Mouse (Mus musculus): ENCODE data around the gene Ngf. TPM values are rescaled to one million over a fixed set of nuclear protein-coding genes. Genes with fewer than 3 reads are reported as not detected.

Ngf gene
- polyA plus RNA-seq (2016; fragmentation: Nextera tagmentation; extraction: Ambion mirVana): 1.2 and 1.5 TPM in 2 replicates

- Histone ChIP-seq H3K4me2 (replicated peaks) (peak within 1 kb of the TSS; percentile 53), H3K9ac (replicated peaks) (peak within 1 kb of the TSS; percentile 25; the same call in 1 of the 2 replicates), H3K4me1 (peaks cover 3% of the 10 kb centered on the region; the same call in 1 of the 2 replicates), H3K9me3 (no peaks in the 10 kb centered on the region), H3K36me3 (no peaks in the 10 kb centered on the region), H3K27ac (replicated peaks) (no peak within 1 kb of the TSS), H3K27me3 (peaks cover 53% of the 10 kb centered on the region), H3K4me3 (peak within 1 kb of the TSS; percentile 34)
- 1% methylated on average over 43 of the region's 43 CpGs for WGBS
- no peak; the same call in 1 of the 2 replicates for ATAC-seq (ENCODE audit: low FRiP score, low read depth)
These were observed at the start of gene Ngf for GRCm38 (mm10) chr3:102469713-102470448. Gene Ngf, plus strand, starts transcription at chr3:102469919.

GRCm38 (mm10) chr3:102445567-102445966, 24.2 kb upstream of the Ngf start:
- H3K4me1 ChIP-seq: no peaks in the 10 kb centered on the region
- no peak for ATAC-seq (ENCODE audit: low FRiP score, low read depth)
- no peaks in the 10 kb centered on the region for H3K36me3 ChIP-seq
- no peak overlapping the region for H3K4me2 ChIP-seq (replicated peaks)
- H3K27ac ChIP-seq (replicated peaks): no peak overlapping the region
- H3K9ac ChIP-seq (replicated peaks): no peak overlapping the region
- H3K9me3 ChIP-seq: no peaks in the 10 kb centered on the region
- H3K27me3 ChIP-seq: no peaks in the 10 kb centered on the region
- 87% methylated on average over 3 of the region's 3 CpGs for WGBS
- no peak overlapping the region for H3K4me3 ChIP-seq

DNA sequence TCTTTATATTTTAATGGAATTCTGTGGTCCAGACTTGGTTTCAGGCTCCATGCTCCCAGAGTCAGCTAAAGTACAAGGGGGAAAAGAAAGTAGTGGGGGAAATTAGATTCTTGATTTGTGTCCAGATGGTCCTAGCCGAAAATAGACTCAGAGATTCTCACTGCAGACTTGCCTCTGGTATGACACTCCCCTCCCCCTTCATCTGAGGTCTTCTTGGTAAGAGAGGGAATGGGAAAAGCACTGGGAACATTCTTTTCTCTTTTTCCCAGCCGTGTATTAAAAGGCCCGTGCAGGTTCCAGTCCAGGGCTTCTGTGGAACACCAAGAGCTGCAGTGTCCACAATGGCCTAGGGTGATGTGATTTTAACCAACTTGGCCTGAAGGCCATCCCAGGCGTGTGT, 23.0 kb upstream of the Ngf start:
- no peaks in the 10 kb centered on the region for H3K36me3 ChIP-seq
- H3K4me2 ChIP-seq (replicated peaks): no peak overlapping the region
- no peaks in the 10 kb centered on the region for H3K4me1 ChIP-seq
- no peak overlapping the region for H3K27ac ChIP-seq (replicated peaks)
- ATAC-seq (ENCODE audit: low FRiP score, low read depth): no peak
- no peaks in the 10 kb centered on the region for H3K27me3 ChIP-seq
- no peak overlapping the region for H3K4me3 ChIP-seq
- H3K9ac ChIP-seq (replicated peaks): no peak overlapping the region
- WGBS: 85% methylated on average over 4 of the region's 4 CpGs
- H3K9me3 ChIP-seq: no peaks in the 10 kb centered on the region

- no peaks in the 10 kb centered on the region for H3K27me3 ChIP-seq
- 84% methylated on average over 6 of the region's 6 CpGs for WGBS
- H3K9me3 ChIP-seq: no peaks in the 10 kb centered on the region
- no peak overlapping the region for H3K4me3 ChIP-seq
- no peak overlapping the region for H3K27ac ChIP-seq (replicated peaks)
- H3K36me3 ChIP-seq: no peaks in the 10 kb centered on the region
- no peak overlapping the region for H3K4me2 ChIP-seq (replicated peaks)
- ATAC-seq (ENCODE audit: low FRiP score, low read depth): no peak
- H3K9ac ChIP-seq (replicated peaks): no peak overlapping the region
- H3K4me1 ChIP-seq: no peaks in the 10 kb centered on the region
These were observed 15.2 kb upstream of the Ngf start for GRCm38 (mm10) chr3:102454566-102454965.

GRCm38 (mm10) chr3:102460528-102460927, 9.2 kb upstream of the Ngf start:
- H3K27me3 ChIP-seq: no peaks in the 10 kb centered on the region
- no peaks in the 10 kb centered on the region for H3K9me3 ChIP-seq
- 85% methylated on average over 5 of the region's 5 CpGs for WGBS
- no peak overlapping the region for H3K27ac ChIP-seq (replicated peaks)
- no peak overlapping the region for H3K9ac ChIP-seq (replicated peaks)
- H3K4me3 ChIP-seq: no peak overlapping the region
- no peaks in the 10 kb centered on the region for H3K4me1 ChIP-seq
- no peak for ATAC-seq (ENCODE audit: low FRiP score, low read depth)
- H3K4me2 ChIP-seq (replicated peaks): no peak overlapping the region
- H3K36me3 ChIP-seq: no peaks in the 10 kb centered on the region

- Histone ChIP-seq H3K36me3 (no peaks in the 10 kb centered on the region), H3K27me3 (no peaks in the 10 kb centered on the region), H3K9me3 (no peaks in the 10 kb centered on the region), H3K4me1 (no peaks in the 10 kb centered on the region), H3K4me3 (no peak overlapping the region), H3K4me2 (replicated peaks) (no peak overlapping the region), H3K9ac (replicated peaks) (no peak overlapping the region), H3K27ac (replicated peaks) (no peak overlapping the region)
- WGBS: 88% methylated on average over 6 of the region's 6 CpGs
- ATAC-seq (ENCODE audit: low FRiP score, low read depth): no peak
These were observed 8.7 kb upstream of the Ngf start for GRCm38 (mm10) chr3:102460986-102461385.

GRCm38 (mm10) chr3:102462703-102463336, 6.9 kb upstream of the Ngf start:
- Histone ChIP-seq H3K4me3 (no peak overlapping the region), H3K4me1 (no peaks in the 10 kb centered on the region), H3K27me3 (peaks cover 8% of the 10 kb centered on the region), H3K9ac (replicated peaks) (no peak overlapping the region), H3K36me3 (no peaks in the 10 kb centered on the region), H3K4me2 (replicated peaks) (no peak overlapping the region), H3K9me3 (no peaks in the 10 kb centered on the region), H3K27ac (replicated peaks) (no peak overlapping the region)
- 76% methylated on average over 8 of the region's 9 CpGs for WGBS
- ATAC-seq (ENCODE audit: low FRiP score, low read depth): no peak

- Histone ChIP-seq H3K36me3 (no peaks in the 10 kb centered on the region), H3K27ac (replicated peaks) (no peak overlapping the region), H3K4me1 (no peaks in the 10 kb centered on the region), H3K4me3 (no peak overlapping the region), H3K4me2 (replicated peaks) (no peak overlapping the region), H3K9me3 (no peaks in the 10 kb centered on the region), H3K27me3 (peaks cover 11% of the 10 kb centered on the region), H3K9ac (replicated peaks) (no peak overlapping the region)
- 86% methylated on average over 2 of the region's 2 CpGs for WGBS
- ATAC-seq (ENCODE audit: low FRiP score, low read depth): no peak
These were observed 6.4 kb upstream of the Ngf start for GRCm38 (mm10) chr3:102463339-102463738.

DNA sequence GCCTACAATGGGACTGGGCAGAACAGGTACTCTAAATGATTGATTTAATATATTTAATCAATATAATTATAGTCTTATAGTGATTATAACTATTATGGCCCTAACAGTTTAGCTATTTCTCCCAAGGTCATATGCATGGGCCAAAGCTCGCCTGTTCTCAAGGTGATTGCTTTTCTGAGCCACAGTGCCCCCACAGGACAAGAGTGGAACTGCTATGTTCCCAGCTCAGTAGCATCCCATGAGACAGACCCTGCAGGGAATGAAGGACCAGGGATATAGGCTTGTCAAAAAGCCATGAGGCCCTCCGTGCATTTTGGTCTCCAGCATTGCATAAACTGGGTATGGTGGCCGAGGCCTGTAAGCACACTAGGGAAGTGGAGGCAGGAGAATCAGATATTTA, 3.1 kb upstream of the Ngf start:
- ATAC-seq (ENCODE audit: low FRiP score, low read depth): peak; percentile 60; the same call in 1 of the 2 replicates
- H3K9me3 ChIP-seq: no peaks in the 10 kb centered on the region
- 16% methylated on average over 3 of the region's 3 CpGs for WGBS

DNA sequence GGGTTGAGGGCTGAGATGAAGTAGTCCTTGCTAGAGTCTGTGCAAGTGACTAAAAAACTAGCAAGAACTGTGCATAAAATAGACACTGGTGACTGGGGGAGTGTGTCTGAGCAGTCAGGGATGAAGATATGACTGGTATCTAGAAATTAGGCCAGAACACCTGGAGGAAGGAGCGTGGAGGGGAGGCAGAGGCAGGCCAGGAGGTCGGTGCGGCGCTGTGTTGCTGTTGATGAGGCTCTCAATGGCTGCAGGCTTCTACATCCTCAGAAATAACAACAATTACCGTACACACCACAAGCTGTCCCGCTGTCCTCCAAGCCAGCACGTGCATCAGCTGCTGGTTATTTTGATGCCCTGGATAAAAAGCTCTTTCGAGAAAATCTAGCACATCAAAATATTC, 2.6 kb upstream of the Ngf start:
- 82% methylated on average over 8 of the region's 8 CpGs for WGBS
- no peaks in the 10 kb centered on the region for H3K36me3 ChIP-seq
- ATAC-seq (ENCODE audit: low FRiP score, low read depth): no peak
- H3K27ac ChIP-seq (replicated peaks): no peak overlapping the region
- H3K9me3 ChIP-seq: no peaks in the 10 kb centered on the region
- H3K4me2 ChIP-seq (replicated peaks): no peak overlapping the region
- no peak overlapping the region for H3K9ac ChIP-seq (replicated peaks)
- peaks cover 3% of the 10 kb centered on the region; the same call in 1 of the 2 replicates for H3K4me1 ChIP-seq
- H3K4me3 ChIP-seq: no peak overlapping the region
- peaks cover 49% of the 10 kb centered on the region for H3K27me3 ChIP-seq

More for the DNA sequence above, 3.1 kb upstream of the Ngf start:
- H3K4me1 ChIP-seq: peaks cover 3% of the 10 kb centered on the region; the same call in 1 of the 2 replicates
- no peak overlapping the region for H3K9ac ChIP-seq (replicated peaks)
- H3K36me3 ChIP-seq: no peaks in the 10 kb centered on the region
- no peak overlapping the region for H3K4me2 ChIP-seq (replicated peaks)
- H3K4me3 ChIP-seq: no peak overlapping the region
- peaks cover 44% of the 10 kb centered on the region for H3K27me3 ChIP-seq
- no peak overlapping the region for H3K27ac ChIP-seq (replicated peaks)

GRCm38 (mm10) chr3:102471251-102471650, 1.5 kb downstream of the Ngf start:
- Histone ChIP-seq H3K27ac (replicated peaks) (no peak overlapping the region), H3K4me2 (replicated peaks) (no peak overlapping the region), H3K36me3 (no peaks in the 10 kb centered on the region), H3K27me3 (peaks cover 53% of the 10 kb centered on the region), H3K4me1 (peaks cover 3% of the 10 kb centered on the region; the same call in 1 of the 2 replicates), H3K9ac (replicated peaks) (no peak overlapping the region), H3K9me3 (no peaks in the 10 kb centered on the region), H3K4me3 (no peak overlapping the region)
- no peak for ATAC-seq (ENCODE audit: low FRiP score, low read depth)
- 71% methylated on average over 5 of the region's 5 CpGs for WGBS

DNA sequence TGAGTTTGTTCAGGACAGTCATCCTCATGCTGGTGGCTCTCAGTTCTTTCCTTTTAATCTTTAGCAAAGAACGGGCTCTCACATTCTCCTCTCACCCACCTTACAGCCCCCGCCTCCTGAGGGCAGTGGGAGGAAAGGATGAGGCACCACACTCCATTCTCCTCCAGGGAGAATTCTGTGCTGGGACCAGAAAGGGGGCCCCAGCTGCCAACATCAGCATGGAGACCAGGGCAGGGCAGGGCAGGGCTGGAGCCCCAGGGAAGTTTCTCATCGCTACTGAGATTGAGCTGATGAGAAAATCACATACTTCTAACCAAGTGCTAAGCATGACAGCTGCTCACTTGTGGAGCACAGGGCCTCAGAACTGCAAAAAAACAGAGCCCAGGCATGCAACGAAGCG, 2.1 kb downstream of the Ngf start:
- Histone ChIP-seq H3K9ac (replicated peaks) (no peak overlapping the region), H3K4me1 (peaks cover 3% of the 10 kb centered on the region; the same call in 1 of the 2 replicates), H3K4me2 (replicated peaks) (no peak overlapping the region), H3K27me3 (peaks cover 53% of the 10 kb centered on the region), H3K4me3 (no peak overlapping the region), H3K36me3 (no peaks in the 10 kb centered on the region), H3K9me3 (no peaks in the 10 kb centered on the region), H3K27ac (replicated peaks) (no peak overlapping the region)
- 58% methylated on average over 5 of the region's 5 CpGs for WGBS
- no peak for ATAC-seq (ENCODE audit: low FRiP score, low read depth)

Data from midbrain, embryonic 12.5 days (tissue).